Mouse (Mus musculus) cerebellum, adult 2 months (tissue): ENCODE data around the gene Dapk1.

ENCODE experiments used
- CTCF ChIP-seq: fragments of 200-500 bp; IDR thresholded peaks from 2 replicates; pipeline ENCODE4 v1.5.1; 2011; ENCODE audit warnings: low read depth, mild to moderate bottlenecking, control low read depth, low read length, moderate library complexity, borderline replicate concordance; ENCODE audit not compliant: insufficient read depth
- POLR2A ChIP-seq: fragments of 200-500 bp; IDR thresholded peaks from 2 replicates; pipeline ENCODE4 v1.6.1; 2011; ENCODE audit warnings: low read length, control low read depth, borderline replicate concordance; ENCODE audit not compliant: insufficient read depth

GRCm38 (mm10) chr13:60625581-60625980 lies 23.8 kb downstream of the Dapk1 start:
- TF ChIP-seq POLR2A (no peak), CTCF (no peak)
